In genomic region chr13:53472614-53473124, GRCm38 (mm10) we compare ENCODE assay signal across 9 mouse cellular contexts. TPM values are rescaled to one million over a fixed set of nuclear protein-coding genes. Genes with fewer than 3 reads are reported as not detected.
A peak's percentile ranks its signal among the peaks of the same experiment; 100 is the strongest.
DNase-seq lines count a peak whose midpoint lies in the region; ATAC-seq lines count a peak whose summit lies in the region.
"Had no signal": no experiment of that assay in that cellular context is flagged by ENCODE, and none has a peak within 500 bp of the region (broad histone marks: within the 10 kb centered on the region; RNA-seq: fewer than 3 reads in every experiment).

Gene Msx2 (minus strand): TSS chr13:53473074.

- peak within 1 kb of the TSS; percentile 86 for H3K4me2 ChIP-seq in embryonic facial prominence, embryonic 11.5 days (ENCODE audit: low read depth, low read length)
- peak within 1 kb of the TSS; percentile 86 for H3K4me2 ChIP-seq in heart, embryonic 12.5 days
- H3K4me2 ChIP-seq in kidney, embryonic 15.5 days, result peak within 1 kb of the TSS; percentile 93
- H3K4me2 ChIP-seq in liver, embryonic 13.5 days, result peak within 1 kb of the TSS; percentile 60
- peak within 1 kb of the TSS; percentile 75 for H3K4me2 ChIP-seq in neural tube, embryonic 15.5 days

- H3K27ac ChIP-seq in embryonic facial prominence, embryonic 11.5 days (replicated peaks; ENCODE audit: low read depth, low read length), result peak within 1 kb of the TSS; percentile 60
- H3K27ac ChIP-seq in heart, embryonic 12.5 days (ENCODE audit: poor library complexity, severe bottlenecking), result peak within 1 kb of the TSS; percentile 60
- no peak within 1 kb of the TSS for H3K27ac ChIP-seq in kidney, embryonic 15.5 days
- H3K27ac ChIP-seq in liver, embryonic 13.5 days, result no peak within 1 kb of the TSS
- H3K27ac ChIP-seq in neural tube, embryonic 15.5 days (replicated peaks), result no peak within 1 kb of the TSS

- H3K9ac ChIP-seq in embryonic facial prominence, embryonic 11.5 days (replicated peaks; ENCODE audit: low read length), result peak within 1 kb of the TSS; percentile 80
- H3K9ac ChIP-seq in heart, embryonic 12.5 days, result peak within 1 kb of the TSS; percentile 84
- H3K9ac ChIP-seq in kidney, embryonic 15.5 days, result peak within 1 kb of the TSS; percentile 45
- no peak within 1 kb of the TSS for H3K9ac ChIP-seq in liver, embryonic 13.5 days
- H3K9ac ChIP-seq in neural tube, embryonic 15.5 days (replicated peaks), result peak within 1 kb of the TSS; percentile 27; the same call in 1 of the 2 replicates

- no peaks in the 10 kb centered on the region for H3K9me3 ChIP-seq in embryonic facial prominence, embryonic 11.5 days (replicated peaks; ENCODE audit: control insufficient read depth, low read length)
- H3K9me3 ChIP-seq in heart, embryonic 12.5 days (replicated peaks), result no peaks in the 10 kb centered on the region
- H3K9me3 ChIP-seq in kidney, embryonic 15.5 days (replicated peaks), result no peaks in the 10 kb centered on the region
- no peaks in the 10 kb centered on the region for H3K9me3 ChIP-seq in liver, embryonic 13.5 days (replicated peaks)
- H3K9me3 ChIP-seq in neural tube, embryonic 15.5 days (replicated peaks), result no peaks in the 10 kb centered on the region

- H3K4me3 ChIP-seq in embryonic facial prominence, embryonic 11.5 days (ENCODE audit: low read depth, low read length), result peak within 1 kb of the TSS; percentile 69
- H3K4me3 ChIP-seq in heart, embryonic 12.5 days, result peak within 1 kb of the TSS; percentile 67
- H3K4me3 ChIP-seq in kidney, embryonic 15.5 days (replicated peaks), result peak within 1 kb of the TSS; percentile 55
- H3K4me3 ChIP-seq in liver, embryonic 13.5 days (replicated peaks), result peak within 1 kb of the TSS; percentile 50
- peak within 1 kb of the TSS; percentile 44 for H3K4me3 ChIP-seq in neural tube, embryonic 15.5 days (replicated peaks)
- H3K4me3 ChIP-seq: myocyte had no signal

- WGBS in embryonic facial prominence, embryonic 11.5 days, result 0% methylated on average over 38 of the region's 38 CpGs
- under 1% methylated on average over 38 of the region's 38 CpGs for WGBS in heart, embryonic 12.5 days
- under 1% methylated on average over 38 of the region's 38 CpGs for WGBS in kidney, embryonic 15.5 days
- under 1% methylated on average over 38 of the region's 38 CpGs for WGBS in liver, embryonic 13.5 days (ENCODE audit: insufficient replicate concordance)
- 0% methylated on average over 38 of the region's 38 CpGs for WGBS in neural tube, embryonic 15.5 days

- ATAC-seq in embryonic facial prominence, embryonic 11.5 days (replicated peaks; ENCODE audit: insufficient number of reproducible peaks, low FRiP score, low TSS enrichment, low read depth), result peak; percentile 80
- ATAC-seq in heart, embryonic 12.5 days (ENCODE audit: insufficient number of reproducible peaks, low FRiP score), result peak; percentile 78
- ATAC-seq in kidney, embryonic 15.5 days (replicated peaks; ENCODE audit: low FRiP score), result peak; percentile 85
- ATAC-seq in liver, embryonic 13.5 days (ENCODE audit: low read depth), result peak; percentile 54; the same call in 1 of the 2 replicates
- ATAC-seq in neural tube, embryonic 15.5 days (ENCODE audit: low FRiP score), result peak; percentile 86
- ATAC-seq in inflammation-experienced regulatory T-cells, adult 6 months, result no peak

- H3K36me3 ChIP-seq in embryonic facial prominence, embryonic 11.5 days (replicated peaks; ENCODE audit: control insufficient read depth, insufficient read depth, low read depth, low read length), result no peaks in the 10 kb centered on the region
- H3K36me3 ChIP-seq in heart, embryonic 12.5 days, result no peaks in the 10 kb centered on the region
- H3K36me3 ChIP-seq in kidney, embryonic 15.5 days, result no peaks in the 10 kb centered on the region
- H3K36me3 ChIP-seq in liver, embryonic 13.5 days, result no peaks in the 10 kb centered on the region
- H3K36me3 ChIP-seq in neural tube, embryonic 15.5 days, result no peaks in the 10 kb centered on the region

- DNase-seq in right cerebral cortex, adult 18-20 months, result peak; percentile 39
- no peak for DNase-seq in right cerebral cortex, adult 2 months (ENCODE audit: low spot score in 2 of 2)
- DNase-seq in embryonic facial prominence, embryonic 11.5 days (ENCODE audit: low spot score), result peak; percentile 91
- DNase-seq in liver, embryonic 13.5 days, result peak; percentile 3

- peaks cover 26% of the 10 kb centered on the region for H3K27me3 ChIP-seq in embryonic facial prominence, embryonic 11.5 days (ENCODE audit: control insufficient read depth, insufficient read depth, low read length)
- peaks cover 68% of the 10 kb centered on the region for H3K27me3 ChIP-seq in heart, embryonic 12.5 days (replicated peaks)
- H3K27me3 ChIP-seq in kidney, embryonic 15.5 days, result peaks cover 99% of the 10 kb centered on the region
- H3K27me3 ChIP-seq in liver, embryonic 13.5 days, result peaks cover 98% of the 10 kb centered on the region
- peaks cover 94% of the 10 kb centered on the region for H3K27me3 ChIP-seq in neural tube, embryonic 15.5 days (replicated peaks)

- H3K4me1 ChIP-seq in embryonic facial prominence, embryonic 11.5 days (ENCODE audit: control insufficient read depth, insufficient read depth, low read length), result no peaks in the 10 kb centered on the region
- peaks cover 31% of the 10 kb centered on the region for H3K4me1 ChIP-seq in heart, embryonic 12.5 days (replicated peaks)
- peaks cover 33% of the 10 kb centered on the region for H3K4me1 ChIP-seq in kidney, embryonic 15.5 days
- H3K4me1 ChIP-seq in liver, embryonic 13.5 days (replicated peaks), result no peaks in the 10 kb centered on the region; the same call in 1 of the 2 replicates
- H3K4me1 ChIP-seq in neural tube, embryonic 15.5 days, result peaks cover 30% of the 10 kb centered on the region

RNA-seq across cellular contexts. Expression of gene Msx2, which starts in this region (rescaled TPM):
- 31.2 and 41.2 TPM in 2 replicates for polyA plus RNA-seq in embryonic facial prominence, embryonic 11.5 days (2014; fragmentation: Nextera tagmentation; extraction: Ambion mirVana)
- 8.7 and 9.0 TPM in 2 replicates for polyA plus RNA-seq in heart, embryonic 12.5 days (2016; fragmentation: Nextera tagmentation; extraction: Ambion mirVana)
- 0.99 and 1.5 TPM in 2 replicates for polyA plus RNA-seq in kidney, embryonic 15.5 days (2015; fragmentation: Nextera tagmentation; extraction: Ambion mirVana)
- polyA plus RNA-seq in liver, embryonic 13.5 days (2015; fragmentation: Nextera tagmentation; extraction: Ambion mirVana), result 0.06 TPM in 1 of 2 replicates, not detected in the other
- 0.82 and 0.88 TPM in 2 replicates for polyA plus RNA-seq in neural tube, embryonic 15.5 days (2015; fragmentation: Nextera tagmentation; extraction: Ambion mirVana)
- under 1 TPM in 1 of 3 experiments, not detected in 2; 0.13 TPM for polyA plus RNA-seq in inflammation-experienced regulatory T-cells, adult 6 months (2017; shearing (Covaris generic))

Comparison
In these comparisons a context has a peak if more than half of its experiments do, and no peak if none do; other contexts are left out.
1. DNase-seq: peak in right cerebral cortex, adult 18-20 months (single experiment) and embryonic facial prominence, embryonic 11.5 days (single experiment); none in right cerebral cortex, adult 2 months (0 of 2).
2. Peak in DNase-seq, ATAC-seq, H3K4me3 ChIP-seq and H3K4me2 ChIP-seq in liver, embryonic 13.5 days; RNA of the gene not detected or under 1 TPM.
3. Peak in ATAC-seq, H3K4me3 ChIP-seq, H3K9ac ChIP-seq and H3K4me2 ChIP-seq in neural tube, embryonic 15.5 days; RNA of the gene not detected or under 1 TPM.
4. H3K27ac ChIP-seq: peak in embryonic facial prominence, embryonic 11.5 days (single experiment) and heart, embryonic 12.5 days (single experiment); none in kidney, embryonic 15.5 days (single experiment), liver, embryonic 13.5 days (single experiment) and neural tube, embryonic 15.5 days (single experiment).
5. Peak in every context shown above with its lines, with median percentiles within 50 percentile points of each other: H3K4me2 ChIP-seq and H3K4me3 ChIP-seq.